Mouse (Mus musculus): ENCODE data around the gene Klf2. TPM values are rescaled to one million over a fixed set of nuclear protein-coding genes. Genes with fewer than 3 reads are reported as not detected.

Gene Klf2
- polyA plus RNA-seq, 1 experiment from 2014 or later = 3.6 TPM

GRCm38 (mm10) chr8:72293309-72293708 is 25.5 kb upstream of the Klf2 start:
- H3K27ac ChIP-seq = no peak overlapping the region
- no peaks in the 10 kb centered on the region for H3K9me3 ChIP-seq (replicated peaks)
- DNase-seq (ENCODE audit: low spot score) = no peak
- H3K27me3 ChIP-seq (ENCODE audit: low read depth, poor library complexity, severe bottlenecking) = no peaks in the 10 kb centered on the region
- H3K4me3 ChIP-seq = no peak overlapping the region
- 0 out of 2 replicates have a peak, but pooled peaks cover 8% of the 10 kb centered on the region for H3K4me1 ChIP-seq
- no peaks in the 10 kb centered on the region for H3K36me3 ChIP-seq

- Histone ChIP-seq H3K4me1 (0 out of 2 replicates have a peak, but pooled peaks cover 8% of the 10 kb centered on the region), H3K9me3 (replicated peaks) (no peaks in the 10 kb centered on the region), H3K4me3 (no peak overlapping the region), H3K27me3 (ENCODE audit: low read depth, poor library complexity, severe bottlenecking) (no peaks in the 10 kb centered on the region), H3K27ac (0 out of 2 replicates have a peak overlapping the region, but pooled peaks have one; percentile 10), H3K36me3 (no peaks in the 10 kb centered on the region)
- DNase-seq (ENCODE audit: low spot score) = no peak
- WGBS = 77% methylated on average over 3 of the region's 3 CpGs
Observed at GRCm38 (mm10) chr8:72295125-72295524, 23.7 kb upstream of the Klf2 start.

DNA sequence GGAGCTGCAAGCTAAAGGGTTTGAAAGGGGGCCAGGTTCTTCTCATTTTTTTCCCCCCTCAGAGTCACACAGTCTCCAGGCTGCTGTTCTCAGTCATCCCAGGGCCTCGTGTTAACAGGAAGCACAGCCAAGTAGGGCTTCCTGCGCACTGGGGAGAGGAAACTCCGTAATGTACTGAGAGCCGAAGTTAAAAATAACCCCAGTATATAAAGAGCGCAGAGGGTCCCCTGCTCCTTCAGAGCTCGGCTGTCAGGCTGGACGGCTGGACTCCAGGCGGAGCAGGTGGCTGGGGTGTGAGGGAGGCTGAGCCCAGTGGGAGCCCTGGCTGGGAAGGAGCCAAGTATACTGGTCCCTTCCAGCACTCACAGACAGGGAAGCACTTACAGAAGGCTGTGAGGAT is 23.2 kb upstream of the Klf2 start:
- no peaks in the 10 kb centered on the region for H3K36me3 ChIP-seq
- 72% methylated on average over 8 of the region's 8 CpGs for WGBS
- H3K4me3 ChIP-seq = no peak overlapping the region
- H3K27ac ChIP-seq = 0 out of 2 replicates have a peak overlapping the region, but pooled peaks have one; percentile 10
- no peaks in the 10 kb centered on the region for H3K27me3 ChIP-seq (ENCODE audit: low read depth, poor library complexity, severe bottlenecking)
- DNase-seq (ENCODE audit: low spot score) = no peak
- no peaks in the 10 kb centered on the region for H3K9me3 ChIP-seq (replicated peaks)
- H3K4me1 ChIP-seq = 0 out of 2 replicates have a peak, but pooled peaks cover 8% of the 10 kb centered on the region

DNA sequence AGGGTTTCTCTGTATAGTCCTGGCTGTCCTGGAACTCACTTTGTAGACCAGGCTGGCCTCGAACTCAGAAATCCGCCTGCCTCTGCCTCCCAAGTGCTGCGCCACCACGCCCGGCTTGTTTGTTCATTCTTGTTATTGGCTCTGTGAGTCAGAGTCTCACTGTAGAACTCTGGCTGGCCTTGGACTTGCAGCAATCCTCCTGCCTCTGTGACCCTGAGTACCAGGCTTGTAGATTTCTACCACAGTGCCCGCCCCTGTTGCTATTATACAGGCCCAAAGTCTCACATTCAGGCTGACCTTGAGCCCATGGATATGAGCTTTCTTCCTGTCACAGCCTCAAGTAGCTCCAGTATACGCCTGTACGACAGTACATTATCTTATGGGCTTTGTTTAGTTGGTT is 22.3 kb upstream of the Klf2 start:
- WGBS = 92% methylated on average over 8 of the region's 8 CpGs
- H3K36me3 ChIP-seq = no peaks in the 10 kb centered on the region
- H3K9me3 ChIP-seq (replicated peaks) = no peaks in the 10 kb centered on the region
- H3K27me3 ChIP-seq (ENCODE audit: low read depth, poor library complexity, severe bottlenecking) = no peaks in the 10 kb centered on the region
- DNase-seq (ENCODE audit: low spot score) = no peak
- H3K27ac ChIP-seq = no peak overlapping the region
- 0 out of 2 replicates have a peak, but pooled peaks cover 8% of the 10 kb centered on the region for H3K4me1 ChIP-seq
- H3K4me3 ChIP-seq = no peak overlapping the region

GRCm38 (mm10) chr8:72298928-72299327 is 19.9 kb upstream of the Klf2 start:
- no peak for DNase-seq (ENCODE audit: low spot score)
- Histone ChIP-seq H3K4me1 (0 out of 2 replicates have a peak, but pooled peaks cover 8% of the 10 kb centered on the region), H3K4me3 (no peak overlapping the region), H3K27ac (no peak overlapping the region), H3K27me3 (ENCODE audit: low read depth, poor library complexity, severe bottlenecking) (no peaks in the 10 kb centered on the region), H3K9me3 (replicated peaks) (no peaks in the 10 kb centered on the region), H3K36me3 (no peaks in the 10 kb centered on the region)
- 83% methylated on average over 1 of the region's 1 CpGs for WGBS

- H3K27me3 ChIP-seq (ENCODE audit: low read depth, poor library complexity, severe bottlenecking) = no peaks in the 10 kb centered on the region
- H3K36me3 ChIP-seq = no peaks in the 10 kb centered on the region
- no peak for DNase-seq (ENCODE audit: low spot score)
- H3K9me3 ChIP-seq (replicated peaks) = no peaks in the 10 kb centered on the region
- H3K4me3 ChIP-seq = no peak overlapping the region
- no peaks in the 10 kb centered on the region for H3K4me1 ChIP-seq
- 83% methylated on average over 9 of the region's 9 CpGs for WGBS
- no peak overlapping the region for H3K27ac ChIP-seq
Observed at GRCm38 (mm10) chr8:72300654-72301400, 18.0 kb upstream of the Klf2 start.

- H3K4me1 ChIP-seq = no peaks in the 10 kb centered on the region
- DNase-seq (ENCODE audit: low spot score) = no peak
- H3K27me3 ChIP-seq (ENCODE audit: low read depth, poor library complexity, severe bottlenecking) = no peaks in the 10 kb centered on the region
- H3K4me3 ChIP-seq = no peak overlapping the region
- H3K9me3 ChIP-seq (replicated peaks) = no peaks in the 10 kb centered on the region
- WGBS = 75% methylated on average over 5 of the region's 5 CpGs
- no peak overlapping the region for H3K27ac ChIP-seq
- no peaks in the 10 kb centered on the region for H3K36me3 ChIP-seq
Observed at GRCm38 (mm10) chr8:72301497-72301896, 17.3 kb upstream of the Klf2 start.

DNA sequence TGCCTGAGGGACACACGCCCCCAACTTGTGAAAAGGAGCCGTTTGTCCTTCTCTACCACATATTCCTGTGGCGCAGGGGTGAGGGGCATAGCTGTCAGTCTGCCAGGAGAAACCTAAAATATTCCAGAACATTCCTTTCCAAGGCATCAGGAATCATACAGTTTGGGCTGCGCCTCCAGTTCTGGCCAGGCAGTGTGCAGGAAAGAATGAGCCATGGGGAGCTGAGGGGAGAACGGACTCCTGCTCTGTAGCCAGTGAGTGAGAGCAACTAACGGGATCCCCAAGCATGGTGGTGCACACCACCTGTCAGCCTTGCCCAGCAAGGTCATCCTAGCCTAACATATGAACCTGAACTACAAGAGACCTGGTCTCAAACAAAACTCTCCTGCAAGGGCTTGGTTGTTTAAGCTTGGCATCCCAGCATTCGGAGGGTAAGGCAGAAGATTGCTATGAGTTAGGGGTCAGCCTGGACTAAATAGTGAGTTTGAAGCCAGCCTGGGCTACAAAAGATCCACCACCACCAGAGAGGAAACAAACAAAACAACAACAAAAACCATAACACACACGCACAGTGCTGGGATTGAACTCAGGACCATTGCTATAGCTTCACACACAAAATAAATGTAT is 15.7 kb upstream of the Klf2 start:
- Histone ChIP-seq H3K36me3 (no peaks in the 10 kb centered on the region), H3K4me1 (no peaks in the 10 kb centered on the region), H3K4me3 (no peak overlapping the region), H3K27ac (no peak overlapping the region), H3K9me3 (replicated peaks) (no peaks in the 10 kb centered on the region), H3K27me3 (ENCODE audit: low read depth, poor library complexity, severe bottlenecking) (no peaks in the 10 kb centered on the region)
- no peak for DNase-seq (ENCODE audit: low spot score)
- 77% methylated on average over 8 of the region's 8 CpGs for WGBS

DNA sequence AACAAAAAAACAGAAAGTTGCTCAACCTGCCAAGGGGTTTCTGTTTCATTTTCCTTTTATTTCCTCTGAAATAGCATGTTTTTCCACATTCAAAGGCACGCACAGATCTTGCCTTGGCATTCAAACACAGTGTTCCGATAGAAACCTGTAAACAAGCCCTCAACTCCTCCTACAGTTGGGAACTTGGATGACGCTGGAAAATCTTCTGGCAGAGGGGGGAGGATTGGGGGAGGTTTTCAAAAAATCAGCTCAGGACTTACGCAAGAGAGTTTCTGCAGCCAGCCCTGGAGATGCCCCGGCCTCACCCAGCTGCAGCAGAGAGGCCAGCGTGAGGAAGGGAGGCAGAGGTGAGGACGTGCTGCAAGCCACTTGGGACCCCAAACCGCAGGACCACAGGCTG is 15.2 kb upstream of the Klf2 start:
- Histone ChIP-seq H3K4me1 (no peaks in the 10 kb centered on the region), H3K9me3 (replicated peaks) (no peaks in the 10 kb centered on the region), H3K36me3 (no peaks in the 10 kb centered on the region), H3K27me3 (ENCODE audit: low read depth, poor library complexity, severe bottlenecking) (no peaks in the 10 kb centered on the region), H3K27ac (no peak overlapping the region), H3K4me3 (no peak overlapping the region)
- no peak for DNase-seq (ENCODE audit: low spot score)
- 77% methylated on average over 8 of the region's 8 CpGs for WGBS

GRCm38 (mm10) chr8:72305210-72305905 is 13.5 kb upstream of the Klf2 start, which contains the start of gene Gm10282:
Gm10282 (minus strand) TSS chr8:72305260.
- Histone ChIP-seq H3K27me3 (ENCODE audit: low read depth, poor library complexity, severe bottlenecking) (no peaks in the 10 kb centered on the region), H3K36me3 (no peaks in the 10 kb centered on the region), H3K4me3 (no peak within 1 kb of the TSS), H3K4me1 (no peaks in the 10 kb centered on the region), H3K27ac (no peak within 1 kb of the TSS), H3K9me3 (replicated peaks) (no peaks in the 10 kb centered on the region)
- WGBS = 75% methylated on average over 16 of the region's 16 CpGs
- DNase-seq (ENCODE audit: low spot score) = no peak

DNA sequence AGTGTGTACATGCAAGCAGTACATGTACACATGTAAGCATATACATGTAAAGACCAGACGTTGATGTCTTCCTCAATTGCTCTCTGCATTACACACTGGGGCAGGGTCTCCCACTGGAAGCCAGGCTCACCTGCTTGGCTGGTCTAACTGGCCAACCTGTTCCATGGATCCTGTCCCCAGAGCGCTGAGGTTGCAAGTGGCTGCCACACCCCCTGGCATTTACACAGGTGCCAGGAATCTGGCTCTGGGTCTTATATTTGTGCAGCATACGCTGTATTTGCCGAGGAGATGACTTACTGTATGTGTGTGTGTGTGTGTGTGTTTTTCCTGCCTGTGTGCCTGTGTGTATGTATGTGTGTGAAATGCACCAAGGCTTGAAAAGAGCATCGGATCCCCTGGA is 11.9 kb upstream of the Klf2 start:
- no peaks in the 10 kb centered on the region for H3K9me3 ChIP-seq (replicated peaks)
- H3K4me3 ChIP-seq = no peak overlapping the region
- H3K36me3 ChIP-seq = no peaks in the 10 kb centered on the region
- H3K27me3 ChIP-seq (ENCODE audit: low read depth, poor library complexity, severe bottlenecking) = no peaks in the 10 kb centered on the region
- DNase-seq (ENCODE audit: low spot score) = no peak
- WGBS = 92% methylated on average over 5 of the region's 5 CpGs
- H3K4me1 ChIP-seq = no peaks in the 10 kb centered on the region
- no peak overlapping the region for H3K27ac ChIP-seq

DNA sequence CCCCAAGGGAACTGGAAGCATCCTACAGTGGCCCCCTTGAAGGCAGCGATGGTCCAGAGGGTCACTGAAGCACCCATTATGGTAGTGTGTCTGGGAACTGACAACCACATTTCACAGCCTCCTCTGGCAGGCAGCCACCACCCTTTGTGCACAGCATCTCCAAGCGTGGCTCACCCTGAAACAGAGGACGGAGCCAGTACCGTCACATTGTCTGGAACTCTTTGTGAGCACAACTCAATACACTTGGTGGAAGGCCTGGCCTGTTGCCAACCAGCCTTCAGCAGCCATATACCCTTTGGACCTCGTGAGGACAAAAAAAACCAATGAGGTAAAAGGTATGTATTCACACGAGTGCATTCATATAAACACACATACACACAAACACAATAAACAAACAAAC is 10.6 kb upstream of the Klf2 start:
- Histone ChIP-seq H3K4me1 (no peaks in the 10 kb centered on the region), H3K36me3 (no peaks in the 10 kb centered on the region), H3K4me3 (no peak overlapping the region), H3K9me3 (replicated peaks) (no peaks in the 10 kb centered on the region), H3K27me3 (ENCODE audit: low read depth, poor library complexity, severe bottlenecking) (no peaks in the 10 kb centered on the region), H3K27ac (no peak overlapping the region)
- WGBS = 82% methylated on average over 6 of the region's 6 CpGs
- DNase-seq (ENCODE audit: low spot score) = no peak
